ENCODE assay signal across 8 mouse cellular contexts in the genomic region with DNA sequence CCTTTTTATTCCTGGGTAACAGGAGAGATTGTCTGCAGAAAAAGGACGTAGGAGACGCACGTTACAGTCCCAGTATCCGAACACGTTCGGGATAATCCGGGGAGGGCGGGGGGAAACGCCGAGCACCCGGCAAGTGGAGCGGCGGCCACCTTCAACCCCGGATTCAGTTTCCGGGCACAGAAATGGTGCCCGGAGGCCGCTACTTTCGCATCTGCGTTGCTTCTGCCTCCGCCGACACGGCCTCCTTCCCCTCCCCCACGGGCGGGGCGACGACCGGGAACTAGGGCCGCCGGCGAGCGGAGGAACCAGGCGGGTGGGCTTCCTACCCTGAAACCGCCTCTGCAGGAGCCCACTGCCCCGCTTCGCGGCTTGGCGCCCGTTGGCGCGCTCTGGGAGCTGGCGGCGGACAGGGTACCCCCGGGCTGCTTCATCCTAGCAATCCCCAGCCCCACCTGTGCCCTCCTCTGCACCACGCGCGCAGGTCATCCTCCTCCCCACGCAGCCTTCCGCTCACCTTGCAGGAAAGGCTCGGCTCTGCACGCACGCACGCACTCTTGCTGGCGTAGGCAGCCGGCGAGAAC. TPM values are rescaled to one million over a fixed set of nuclear protein-coding genes. Genes with fewer than 3 reads are reported as not detected.
DNase-seq lines count a peak whose midpoint lies in the region; ATAC-seq and TF ChIP-seq lines count a peak whose summit lies in the region.

No protein-coding gene starts in this region.

- peak; percentile 80 for DNase-seq in B cell, adult 2 months
- peak; percentile 74 for DNase-seq in adipocyte (ENCODE audit: low spot score)
- peak; percentile 67 for DNase-seq in embryonic facial prominence, embryonic 14.5 days (ENCODE audit: low spot score)
- DNase-seq in kidney, postnatal 0 days (ENCODE audit: low spot score): peak; percentile 64
- DNase-seq in lung, adult 18-20 months: peak; percentile 67 to 74
- DNase-seq in thymus, postnatal 14 days: peak; percentile 83

- H3K9me3 ChIP-seq in embryonic facial prominence, embryonic 14.5 days (ENCODE audit: control insufficient read depth, low read length): no peaks in the 10 kb centered on the region
- no peaks in the 10 kb centered on the region for H3K9me3 ChIP-seq in heart, embryonic 12.5 days (replicated peaks)
- no peaks in the 10 kb centered on the region for H3K9me3 ChIP-seq in kidney, postnatal 0 days (replicated peaks; ENCODE audit: low read length)
- no peaks in the 10 kb centered on the region for H3K9me3 ChIP-seq in neural tube, embryonic 15.5 days (replicated peaks)

- peak; percentile 59 for ATAC-seq in embryonic facial prominence, embryonic 14.5 days (ENCODE audit: low read depth)
- ATAC-seq in heart, embryonic 12.5 days (ENCODE audit: insufficient number of reproducible peaks, low FRiP score): peak; percentile 65
- ATAC-seq in kidney, postnatal 0 days (replicated peaks; ENCODE audit: low FRiP score, low read depth): peak; percentile 60
- peak; percentile 80 for ATAC-seq in neural tube, embryonic 15.5 days (ENCODE audit: low FRiP score)

- TF ChIP-seq CTCF in kidney, postnatal 0 days (IDR thresholded peaks at IDR 0.05; ENCODE audit: low read depth): no peak

- H3K27ac ChIP-seq in embryonic facial prominence, embryonic 14.5 days (replicated peaks; ENCODE audit: low read depth, low read length): peak overlapping the region; percentile 97
- peak overlapping the region; percentile 99 for H3K27ac ChIP-seq in heart, embryonic 12.5 days (ENCODE audit: poor library complexity, severe bottlenecking)
- peak overlapping the region; percentile 99 for H3K27ac ChIP-seq in kidney, postnatal 0 days
- H3K27ac ChIP-seq in neural tube, embryonic 15.5 days (replicated peaks): peak overlapping the region; percentile 99

- peak overlapping the region; percentile 97 for H3K9ac ChIP-seq in embryonic facial prominence, embryonic 14.5 days (ENCODE audit: low read depth, low read length)
- peak overlapping the region; percentile 91 for H3K9ac ChIP-seq in heart, embryonic 12.5 days
- peak overlapping the region; percentile 98 for H3K9ac ChIP-seq in kidney, postnatal 0 days (ENCODE audit: low read depth, low read length)
- peak overlapping the region; percentile 97 for H3K9ac ChIP-seq in neural tube, embryonic 15.5 days (replicated peaks)

- peak overlapping the region; percentile 74 for H3K4me2 ChIP-seq in embryonic facial prominence, embryonic 14.5 days (ENCODE audit: low read depth, low read length)
- peak overlapping the region; percentile 82 for H3K4me2 ChIP-seq in heart, embryonic 12.5 days
- H3K4me2 ChIP-seq in kidney, postnatal 0 days (ENCODE audit: low read length): peak overlapping the region; percentile 71
- peak overlapping the region; percentile 69 for H3K4me2 ChIP-seq in neural tube, embryonic 15.5 days

- WGBS in embryonic facial prominence, embryonic 14.5 days: 0% methylated on average over 36 of the region's 55 CpGs
- WGBS in heart, embryonic 12.5 days: under 1% methylated on average over 49 of the region's 55 CpGs
- WGBS in kidney, postnatal 0 days: under 1% methylated on average over 48 of the region's 55 CpGs
- under 1% methylated on average over 53 of the region's 55 CpGs for WGBS in neural tube, embryonic 15.5 days

- no peaks in the 10 kb centered on the region for H3K36me3 ChIP-seq in embryonic facial prominence, embryonic 14.5 days (ENCODE audit: control insufficient read depth, insufficient read depth, low read length)
- H3K36me3 ChIP-seq in heart, embryonic 12.5 days: no peaks in the 10 kb centered on the region
- H3K36me3 ChIP-seq in kidney, postnatal 0 days (ENCODE audit: insufficient read depth, low read length): no peaks in the 10 kb centered on the region
- no peaks in the 10 kb centered on the region for H3K36me3 ChIP-seq in neural tube, embryonic 15.5 days

- peak overlapping the region; percentile 95 for H3K4me3 ChIP-seq in embryonic facial prominence, embryonic 14.5 days (ENCODE audit: low read depth, low read length)
- H3K4me3 ChIP-seq in heart, embryonic 12.5 days: peak overlapping the region; percentile 83
- H3K4me3 ChIP-seq in kidney, postnatal 0 days (replicated peaks; ENCODE audit: low read depth, low read length): peak overlapping the region; percentile 99
- peak overlapping the region; percentile 98 for H3K4me3 ChIP-seq in neural tube, embryonic 15.5 days (replicated peaks)

- peaks cover 25% of the 10 kb centered on the region for H3K4me1 ChIP-seq in embryonic facial prominence, embryonic 14.5 days (ENCODE audit: control insufficient read depth, insufficient read depth, low read length)
- peaks cover 32% of the 10 kb centered on the region for H3K4me1 ChIP-seq in heart, embryonic 12.5 days (replicated peaks)
- H3K4me1 ChIP-seq in kidney, postnatal 0 days (replicated peaks; ENCODE audit: insufficient read depth, low read length): peaks cover 9% of the 10 kb centered on the region; the same call in 1 of the 2 replicates
- peaks cover 41% of the 10 kb centered on the region for H3K4me1 ChIP-seq in neural tube, embryonic 15.5 days

- H3K27me3 ChIP-seq in embryonic facial prominence, embryonic 14.5 days (replicated peaks; ENCODE audit: control insufficient read depth, insufficient read depth, low read length): no peaks in the 10 kb centered on the region
- H3K27me3 ChIP-seq in heart, embryonic 12.5 days (replicated peaks): no peaks in the 10 kb centered on the region
- no peaks in the 10 kb centered on the region for H3K27me3 ChIP-seq in kidney, postnatal 0 days (ENCODE audit: insufficient read depth, low read length)
- no peaks in the 10 kb centered on the region for H3K27me3 ChIP-seq in neural tube, embryonic 15.5 days (replicated peaks)

RNA-seq across cellular contexts. Expression of gene G3bp2, which starts 0.6 kb away (rescaled TPM):
- polyA plus RNA-seq in embryonic facial prominence, embryonic 14.5 days (2014; fragmentation: Nextera tagmentation; extraction: Ambion mirVana): 153 and 175 TPM in 2 replicates
- polyA plus RNA-seq in heart, embryonic 12.5 days (2016; fragmentation: Nextera tagmentation; extraction: Ambion mirVana): 186 and 193 TPM in 2 replicates
- polyA plus RNA-seq in kidney, postnatal 0 days (2015; fragmentation: Nextera tagmentation; extraction: Ambion mirVana): 134 and 155 TPM in 2 replicates
- 325 and 357 TPM in 2 replicates for polyA plus RNA-seq in neural tube, embryonic 15.5 days (2015; fragmentation: Nextera tagmentation; extraction: Ambion mirVana)

RNA-seq across cellular contexts. Expression of gene Cdkl2, which starts 39.2 kb away (rescaled TPM):
- 2.9 and 4.3 TPM in 2 replicates for polyA plus RNA-seq in embryonic facial prominence, embryonic 14.5 days (2014; fragmentation: Nextera tagmentation; extraction: Ambion mirVana)
- 1.0 TPM in 2 replicates for polyA plus RNA-seq in heart, embryonic 12.5 days (2016; fragmentation: Nextera tagmentation; extraction: Ambion mirVana)
- 2.0 and 2.2 TPM in 2 replicates for polyA plus RNA-seq in kidney, postnatal 0 days (2015; fragmentation: Nextera tagmentation; extraction: Ambion mirVana)
- polyA plus RNA-seq in neural tube, embryonic 15.5 days (2015; fragmentation: Nextera tagmentation; extraction: Ambion mirVana): 14.0 and 17.4 TPM in 2 replicates

RNA-seq across cellular contexts. Expression of gene Uso1, which starts 54.8 kb away (rescaled TPM):
- polyA plus RNA-seq in embryonic facial prominence, embryonic 14.5 days (2014; fragmentation: Nextera tagmentation; extraction: Ambion mirVana): 41.8 and 49.3 TPM in 2 replicates
- polyA plus RNA-seq in heart, embryonic 12.5 days (2016; fragmentation: Nextera tagmentation; extraction: Ambion mirVana): 39.9 and 41.9 TPM in 2 replicates
- 36.1 and 38.4 TPM in 2 replicates for polyA plus RNA-seq in kidney, postnatal 0 days (2015; fragmentation: Nextera tagmentation; extraction: Ambion mirVana)
- 36.5 and 37.9 TPM in 2 replicates for polyA plus RNA-seq in neural tube, embryonic 15.5 days (2015; fragmentation: Nextera tagmentation; extraction: Ambion mirVana)

Comparison
In these comparisons a context has a peak if more than half of its experiments do, and no peak if none do; other contexts are left out.
1. Peak in every context shown above with its lines: DNase-seq, ATAC-seq, H3K4me3 ChIP-seq and H3K27ac ChIP-seq.